Mouse (Mus musculus): ENCODE results near the gene Arfgap3. TPM values are rescaled to one million over a fixed set of nuclear protein-coding genes. Genes with fewer than 3 reads are reported as not detected.
A peak's percentile ranks its signal among the peaks of the same experiment; 100 is the strongest.
"Not testable (repeated sequence)": the region's sequence is repeated elsewhere in the genome, so short reads cannot be mapped to it uniquely, and the experiment has no call there.

The Arfgap3 gene
- polyA plus RNA-seq, 1 experiment = 66.1 TPM

GRCm38 (mm10) chr15:83344956-83345355 is 5.1 kb downstream of the Arfgap3 start:
- DNase-seq (ENCODE audit: low read depth) = no peak

GRCm38 (mm10) chr15:83344157-83344556 is 5.9 kb downstream of the Arfgap3 start:
- no peak for DNase-seq (ENCODE audit: low read depth)

GRCm38 (mm10) chr15:83338908-83339307 is 11.1 kb downstream of the Arfgap3 start:
- no peak for DNase-seq (ENCODE audit: low read depth)

GRCm38 (mm10) chr15:83337903-83338870 is 11.9 kb downstream of the Arfgap3 start:
- DNase-seq (ENCODE audit: low read depth) = peak; percentile 54

- no peak for DNase-seq (ENCODE audit: low read depth)
Observed at GRCm38 (mm10) chr15:83332373-83332772, 17.7 kb downstream of the Arfgap3 start.

GRCm38 (mm10) chr15:83328952-83329351 is 21.1 kb downstream of the Arfgap3 start:
- no peak for DNase-seq (ENCODE audit: low read depth)

GRCm38 (mm10) chr15:83323071-83323470 is 27.0 kb downstream of the Arfgap3 start:
- DNase-seq (ENCODE audit: low read depth) = no peak

- no peak for DNase-seq (ENCODE audit: low read depth)
Observed at GRCm38 (mm10) chr15:83314914-83315313, 35.1 kb downstream of the Arfgap3 start.

- no peak for DNase-seq (ENCODE audit: low read depth)
Observed at GRCm38 (mm10) chr15:83309878-83310277, 40.2 kb downstream of the Arfgap3 start.

- not testable (repeated sequence) for DNase-seq (ENCODE audit: low read depth)
Observed at GRCm38 (mm10) chr15:83308708-83309107, 41.3 kb downstream of the Arfgap3 start.

- no peak for DNase-seq (ENCODE audit: low read depth)
Observed at GRCm38 (mm10) chr15:83306181-83306580, 43.9 kb downstream of the Arfgap3 start.

GRCm38 (mm10) chr15:83305192-83305921 is 44.7 kb downstream of the Arfgap3 start:
- DNase-seq (ENCODE audit: low read depth) = no peak

GRCm38 (mm10) chr15:83304804-83305191 is 45.2 kb downstream of the Arfgap3 start:
- no peak for DNase-seq (ENCODE audit: low read depth)

GRCm38 (mm10) chr15:83303656-83304484 is 46.2 kb downstream of the Arfgap3 start:
- no peak for DNase-seq (ENCODE audit: low read depth)

- no peak for DNase-seq (ENCODE audit: low read depth)
Observed at GRCm38 (mm10) chr15:83299916-83300582, 50.0 kb downstream of the Arfgap3 start.

- DNase-seq (ENCODE audit: low read depth) = no peak
Observed at GRCm38 (mm10) chr15:83299450-83299849, 50.6 kb downstream of the Arfgap3 start.

GRCm38 (mm10) chr15:83298810-83299209 is 51.2 kb downstream of the Arfgap3 start:
- DNase-seq (ENCODE audit: low read depth) = no peak

- no peak for DNase-seq (ENCODE audit: low read depth)
Observed at GRCm38 (mm10) chr15:83298313-83298712, 51.7 kb downstream of the Arfgap3 start.

- no peak for DNase-seq (ENCODE audit: low read depth)
Observed at GRCm38 (mm10) chr15:83296771-83297311, 53.2 kb downstream of the Arfgap3 start.

GRCm38 (mm10) chr15:83296050-83296449 is 54.0 kb downstream of the Arfgap3 start:
- DNase-seq (ENCODE audit: low read depth) = no peak

GRCm38 (mm10) chr15:83294954-83295353 is 55.1 kb downstream of the Arfgap3 start:
- DNase-seq (ENCODE audit: low read depth) = no peak

Data from gonadal fat pad, adult 2 months (tissue).